Mouse (Mus musculus) lung, postnatal 0 days (tissue): ENCODE measurements around the gene Nrm.

Experiments
- CTCF ChIP-seq: IDR thresholded peaks from 2 replicates; pipeline ENCODE4 v1.5.1; 2016; ENCODE audit warnings: antibody characterized with exemption, mild to moderate bottlenecking
- EP300 ChIP-seq: IDR thresholded peaks from 2 replicates; pipeline ENCODE4 v1.6.1; 2016; ENCODE audit warnings: antibody characterized with exemption, mild to moderate bottlenecking, control low read depth

- TF ChIP-seq CTCF (peak; percentile 20; the same call in 1 of the 2 replicates), EP300 (no peak)
Observed at GRCm38 (mm10) chr17:35914975-35915374, 53.9 kb downstream of the Nrm start.
